Mouse (Mus musculus) liver, embryonic 12.5 days (tissue): ENCODE measurements around the gene Kdelc2. TPM values are rescaled to one million over a fixed set of nuclear protein-coding genes. Genes with fewer than 3 reads are reported as not detected.

Experiments used
- ATAC-seq: fragments of 200-750 bp; cut with Nextera tagmentation; 2 replicates; pipeline ENCODE4 v1.8.0; 2017; ENCODE audit warnings: moderate number of reproducible peaks, mild to moderate bottlenecking, moderate library complexity
- H3K27ac ChIP-seq: fragments of 300-500 bp; sonication (generic); 2 replicates; pipeline ENCODE4 v1.5.1; 2016; ENCODE audit warnings: mild to moderate bottlenecking
- H3K27me3 ChIP-seq: fragments of 300-500 bp; sonication (generic); replicated peaks from 2 replicates; pipeline ENCODE4 v1.6.1; 2016; ENCODE audit warnings: mild to moderate bottlenecking, moderate library complexity
- H3K36me3 ChIP-seq: fragments of 300-500 bp; sonication (generic); 2 replicates; pipeline ENCODE4 v1.6.1; 2016; ENCODE audit warnings: mild to moderate bottlenecking, moderate library complexity
- H3K4me1 ChIP-seq: fragments of 300-500 bp; sonication (generic); 2 replicates; pipeline ENCODE4 v1.6.1; 2016
- H3K4me2 ChIP-seq: fragments of 300-500 bp; sonication (generic); 2 replicates; pipeline ENCODE4 v1.6.1; 2016; ENCODE audit warnings: mild to moderate bottlenecking, moderate library complexity
- H3K4me3 ChIP-seq: fragments of 300-500 bp; sonication (generic); 2 replicates; pipeline ENCODE4 v1.5.1; 2016; ENCODE audit warnings: mild to moderate bottlenecking, moderate library complexity
- H3K9ac ChIP-seq: fragments of 300-500 bp; sonication (generic); 2 replicates; pipeline ENCODE4 v1.6.1; 2016; ENCODE audit warnings: mild to moderate bottlenecking, moderate library complexity
- H3K9me3 ChIP-seq: fragments of 300-500 bp; sonication (generic); replicated peaks from 2 replicates; pipeline ENCODE4 v1.6.1; 2016; ENCODE audit warnings: mild to moderate bottlenecking, moderate library complexity
- WGBS: fragments of 180-500 bp; shearing (Covaris S2); methylation state at CpG from one replicate; pipeline ENCODE4 v1.1.7; 2016; ENCODE audit not compliant: insufficient replicate concordance; 5-methylcytosine and 5-hydroxymethylcytosine counted together
- polyA plus RNA-seq: library from polyadenylated mRNA; unstranded; fragments of >200 nt; fragmentation: Nextera tagmentation; extraction: Ambion mirVana; gene quantifications from 2 replicates; pipeline ENCODE4 v1.2.1, GENCODE M21; 2016

The Kdelc2 gene
- polyA plus RNA-seq, 1 experiment from 2014 or later, result 7.3 TPM

DNA sequence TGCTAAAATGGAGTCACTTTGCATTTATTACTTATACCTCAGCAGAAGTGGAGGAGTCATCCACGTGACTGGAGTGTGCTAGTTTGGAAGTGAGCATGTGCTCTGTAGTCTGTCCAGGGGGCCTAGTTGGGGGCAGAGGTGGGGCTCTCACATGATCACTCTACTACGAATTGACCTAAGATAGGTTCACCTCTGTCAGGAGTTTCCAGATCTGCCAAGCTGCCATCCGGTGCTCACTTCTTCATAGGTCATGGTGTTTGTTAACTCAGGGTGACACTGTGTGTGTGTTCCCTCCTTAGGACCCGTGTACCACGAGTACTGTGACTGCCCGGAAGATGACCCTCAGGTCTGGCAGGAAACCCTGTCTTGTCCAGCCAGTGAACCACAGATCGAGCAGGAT lies 6.3 kb downstream of the Kdelc2 start:
- no peak for ATAC-seq
- no peaks in the 10 kb centered on the region; the same call in 1 of the 2 replicates for H3K27me3 ChIP-seq
- H3K9me3 ChIP-seq, result no peaks in the 10 kb centered on the region
- H3K9ac ChIP-seq, result no peak overlapping the region
- H3K4me2 ChIP-seq, result no peak overlapping the region
- 61% methylated on average over 7 of the region's 7 CpGs for WGBS
- no peak overlapping the region for H3K27ac ChIP-seq
- H3K36me3 ChIP-seq, result 0 out of 2 replicates have a peak, but pooled peaks cover 6% of the 10 kb centered on the region
- no peaks in the 10 kb centered on the region for H3K4me1 ChIP-seq
- H3K4me3 ChIP-seq, result no peak overlapping the region

DNA sequence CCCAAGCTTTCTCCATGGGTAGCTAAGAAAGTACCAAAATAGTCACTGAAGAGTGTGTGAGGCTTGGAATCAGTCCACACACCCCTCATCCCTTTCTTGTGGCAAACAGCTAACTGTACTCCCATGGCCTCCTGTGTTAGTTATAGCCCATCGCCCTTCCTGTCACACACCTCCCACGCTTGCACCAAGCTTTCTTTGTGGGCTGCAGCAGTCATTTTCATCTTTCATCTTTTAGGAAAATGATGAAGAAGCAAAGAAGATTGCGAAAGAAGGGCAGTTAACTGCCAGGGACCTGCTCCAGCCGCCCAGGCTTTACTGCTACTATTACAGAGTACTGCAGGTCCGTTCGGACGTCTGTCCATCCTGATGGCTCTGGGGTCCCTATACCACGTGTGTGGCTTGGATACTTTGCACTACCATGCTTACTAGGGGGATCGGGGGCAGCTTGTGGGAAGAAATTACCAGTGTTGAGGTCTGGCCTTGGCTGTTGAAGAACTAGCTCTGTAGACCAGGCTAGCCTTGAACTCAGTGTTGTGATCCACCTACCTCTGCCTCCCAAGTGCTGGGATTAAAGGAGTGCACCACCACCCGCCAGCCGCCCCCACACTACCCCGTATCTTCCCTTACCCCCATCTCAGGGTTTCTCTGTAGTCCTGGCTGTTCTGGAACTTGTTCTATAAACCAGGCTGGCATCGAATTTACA lies 14.0 kb downstream of the Kdelc2 start:
- peaks cover 14% of the 10 kb centered on the region; the same call in 1 of the 2 replicates for H3K4me1 ChIP-seq
- peak; percentile 35 for ATAC-seq
- peak overlapping the region; percentile 19; the same call in 1 of the 2 replicates for H3K4me2 ChIP-seq
- 0 out of 2 replicates have a peak, but pooled peaks cover 4% of the 10 kb centered on the region for H3K36me3 ChIP-seq
- H3K27me3 ChIP-seq, result no peaks in the 10 kb centered on the region
- no peak overlapping the region for H3K9ac ChIP-seq
- H3K27ac ChIP-seq, result no peak overlapping the region
- 61% methylated on average over 13 of the region's 13 CpGs for WGBS
- no peak overlapping the region for H3K4me3 ChIP-seq
- H3K9me3 ChIP-seq, result no peaks in the 10 kb centered on the region

DNA sequence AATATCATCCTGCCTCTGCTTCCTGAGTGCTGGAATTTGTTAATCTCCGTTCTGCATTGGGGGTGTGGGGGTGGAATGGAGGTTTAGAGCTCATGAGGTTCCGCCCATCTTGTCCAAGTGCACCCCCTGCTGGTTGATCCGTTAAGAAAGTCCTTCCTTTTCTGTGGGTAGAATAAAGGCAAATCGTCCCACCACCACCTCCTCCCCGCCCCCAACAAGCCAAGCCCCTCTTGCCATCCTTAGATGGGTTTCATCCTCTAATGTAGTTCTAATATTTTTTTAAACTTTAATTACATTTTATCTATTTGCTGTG lies 14.5 kb downstream of the Kdelc2 start:
- H3K9me3 ChIP-seq, result no peaks in the 10 kb centered on the region
- H3K4me3 ChIP-seq, result no peak overlapping the region
- peaks cover 14% of the 10 kb centered on the region; the same call in 1 of the 2 replicates for H3K4me1 ChIP-seq
- H3K27me3 ChIP-seq, result no peaks in the 10 kb centered on the region
- H3K4me2 ChIP-seq, result peak overlapping the region; percentile 19; the same call in 1 of the 2 replicates
- H3K36me3 ChIP-seq, result 0 out of 2 replicates have a peak, but pooled peaks cover 4% of the 10 kb centered on the region
- ATAC-seq, result peak; percentile 15; the same call in 1 of the 2 replicates
- H3K27ac ChIP-seq, result no peak overlapping the region
- 4% methylated on average over 5 of the region's 5 CpGs for WGBS
- H3K9ac ChIP-seq, result no peak overlapping the region

DNA sequence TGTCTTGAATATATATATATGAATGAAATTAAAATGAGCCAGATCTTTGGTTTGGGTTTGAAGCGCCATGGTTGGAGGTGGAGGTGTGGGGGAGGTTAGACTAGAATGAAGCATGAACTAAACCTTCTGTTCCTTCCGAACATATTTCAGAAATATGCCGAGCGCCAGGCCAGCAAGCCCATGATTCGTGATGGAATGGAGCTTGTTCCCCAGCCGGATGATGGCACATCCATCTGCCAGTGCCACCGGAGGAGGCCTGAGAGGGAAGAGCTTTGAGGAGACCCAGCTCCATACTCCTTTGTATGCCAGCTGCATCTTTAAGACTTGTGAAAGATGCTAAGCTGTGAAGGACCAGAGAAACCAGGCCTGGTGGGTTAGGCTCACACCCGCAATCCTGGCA lies 15.7 kb downstream of the Kdelc2 start:
- 78% methylated on average over 8 of the region's 8 CpGs for WGBS
- H3K9me3 ChIP-seq, result no peaks in the 10 kb centered on the region
- H3K4me3 ChIP-seq, result no peak overlapping the region
- H3K9ac ChIP-seq, result no peak overlapping the region
- no peak overlapping the region for H3K27ac ChIP-seq
- ATAC-seq, result no peak
- no peaks in the 10 kb centered on the region for H3K27me3 ChIP-seq
- H3K4me1 ChIP-seq, result peaks cover 16% of the 10 kb centered on the region; the same call in 1 of the 2 replicates
- H3K36me3 ChIP-seq, result 0 out of 2 replicates have a peak, but pooled peaks cover 4% of the 10 kb centered on the region
- no peak overlapping the region for H3K4me2 ChIP-seq

DNA sequence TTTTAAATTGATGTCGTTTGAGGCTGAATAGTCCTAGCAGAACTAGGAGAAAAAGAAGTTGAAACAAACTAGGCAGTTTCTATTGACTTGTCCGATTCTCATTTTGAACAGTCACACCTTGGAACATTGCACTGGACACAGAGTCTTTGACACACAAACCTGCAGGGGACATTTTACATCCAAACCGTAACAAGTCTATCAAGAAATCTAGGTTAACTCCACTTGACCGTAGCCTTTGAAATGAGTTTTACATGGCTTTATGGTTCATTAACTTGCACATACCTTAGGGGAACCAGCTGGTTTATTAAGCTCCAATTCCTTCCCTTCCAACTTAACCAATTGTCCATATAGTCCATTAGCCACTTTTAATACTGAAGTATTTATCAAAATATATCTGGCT lies 16.9 kb downstream of the Kdelc2 start:
- 76% methylated on average over 4 of the region's 4 CpGs for WGBS
- no peaks in the 10 kb centered on the region for H3K9me3 ChIP-seq
- no peak for ATAC-seq

DNA sequence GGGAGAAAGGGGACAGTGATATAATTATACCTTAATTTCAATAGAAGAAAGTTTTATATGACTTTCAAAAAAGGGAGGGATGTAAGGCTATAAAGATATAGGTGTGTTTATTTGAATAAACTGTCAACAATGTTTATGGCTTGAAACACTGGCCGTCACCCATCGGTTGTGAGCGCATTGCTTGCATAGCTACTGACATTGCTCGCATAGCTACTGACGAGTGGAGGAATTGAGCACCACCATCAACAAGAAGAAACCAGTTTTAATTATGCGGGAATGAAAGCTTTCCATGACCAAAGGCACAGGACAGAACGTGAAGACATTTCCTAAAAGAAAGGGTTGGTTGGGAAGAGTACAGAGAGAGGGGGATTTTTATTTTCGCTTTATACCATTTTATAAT lies 17.3 kb downstream of the Kdelc2 start:
- no peaks in the 10 kb centered on the region for H3K27me3 ChIP-seq
- H3K4me3 ChIP-seq, result no peak overlapping the region
- no peaks in the 10 kb centered on the region for H3K9me3 ChIP-seq
- no peak for ATAC-seq
- no peak overlapping the region for H3K9ac ChIP-seq
- H3K27ac ChIP-seq, result no peak overlapping the region
- WGBS, result 85% methylated on average over 8 of the region's 8 CpGs
- H3K36me3 ChIP-seq, result 0 out of 2 replicates have a peak, but pooled peaks cover 4% of the 10 kb centered on the region
- no peak overlapping the region for H3K4me2 ChIP-seq
- H3K4me1 ChIP-seq, result peaks cover 29% of the 10 kb centered on the region; the same call in 1 of the 2 replicates

More for the DNA sequence above, 16.9 kb downstream of the Kdelc2 start:
- Histone ChIP-seq H3K4me1 (peaks cover 28% of the 10 kb centered on the region; the same call in 1 of the 2 replicates), H3K36me3 (0 out of 2 replicates have a peak, but pooled peaks cover 4% of the 10 kb centered on the region), H3K27me3 (no peaks in the 10 kb centered on the region), H3K27ac (no peak overlapping the region), H3K4me3 (no peak overlapping the region), H3K4me2 (no peak overlapping the region), H3K9ac (no peak overlapping the region)

DNA sequence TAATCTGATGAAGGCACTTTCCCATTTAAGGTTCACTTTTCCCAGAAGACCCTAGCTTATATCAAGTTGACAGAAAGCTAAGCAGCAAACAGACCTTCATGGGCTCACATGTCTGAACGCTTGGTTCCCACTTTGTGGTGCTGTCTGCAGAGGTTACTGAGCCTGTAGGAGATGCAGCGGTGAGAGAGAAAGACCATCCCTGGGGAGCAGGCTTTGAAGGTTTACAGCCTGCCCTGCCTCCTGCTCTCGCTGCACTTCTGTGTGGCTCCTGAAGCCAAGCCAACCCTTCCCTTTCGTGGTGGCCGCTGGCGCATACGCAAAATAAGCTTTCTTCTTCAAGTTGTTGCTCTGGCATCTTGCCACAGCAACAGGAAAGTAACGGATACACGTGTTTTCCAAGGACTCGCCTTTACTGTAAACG lies 18.5 kb downstream of the Kdelc2 start, which contains the start of gene 4930550C14Rik:
4930550C14Rik (plus strand) TSS at position 35 of the 421 bp plus-strand sequence.
- H3K4me1 ChIP-seq, result peaks cover 29% of the 10 kb centered on the region; the same call in 1 of the 2 replicates
- no peak within 1 kb of the TSS for H3K9ac ChIP-seq
- no peak within 1 kb of the TSS for H3K4me3 ChIP-seq
- H3K36me3 ChIP-seq, result 0 out of 2 replicates have a peak, but pooled peaks cover 4% of the 10 kb centered on the region
- H3K4me2 ChIP-seq, result 0 out of 2 replicates have a peak within 1 kb of the TSS, but pooled peaks have one; percentile 16
- WGBS, result 45% methylated on average over 11 of the region's 11 CpGs
- no peak for ATAC-seq
- H3K27ac ChIP-seq, result no peak within 1 kb of the TSS
- H3K9me3 ChIP-seq, result no peaks in the 10 kb centered on the region
- no peaks in the 10 kb centered on the region for H3K27me3 ChIP-seq

DNA sequence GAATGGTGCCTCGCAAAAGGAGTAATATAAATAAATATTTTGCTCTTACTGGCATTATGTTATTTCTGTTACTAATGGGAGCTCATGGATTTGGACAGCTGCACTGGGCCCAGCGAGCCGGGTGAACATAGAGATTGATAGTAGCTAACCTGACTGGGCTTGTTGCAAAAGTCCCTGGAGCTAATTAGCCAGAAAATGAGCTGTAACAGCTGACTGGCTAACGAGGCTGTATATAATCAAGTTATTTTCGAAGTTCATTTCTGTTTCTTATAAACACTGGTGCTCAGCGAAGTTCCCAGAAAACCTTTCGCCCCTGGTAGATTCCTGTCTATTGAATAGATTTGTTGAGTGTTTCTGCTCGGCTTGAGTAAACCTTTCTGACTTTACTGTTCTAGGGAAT lies 19.2 kb downstream of the Kdelc2 start:
- H3K4me3 ChIP-seq, result no peak overlapping the region
- H3K4me2 ChIP-seq, result no peak overlapping the region
- peaks cover 28% of the 10 kb centered on the region; the same call in 1 of the 2 replicates for H3K4me1 ChIP-seq
- no peak for ATAC-seq
- H3K36me3 ChIP-seq, result 0 out of 2 replicates have a peak, but pooled peaks cover 4% of the 10 kb centered on the region
- H3K27me3 ChIP-seq, result no peaks in the 10 kb centered on the region
- H3K9me3 ChIP-seq, result no peaks in the 10 kb centered on the region
- no peak overlapping the region for H3K9ac ChIP-seq
- H3K27ac ChIP-seq, result no peak overlapping the region
- WGBS, result 81% methylated on average over 8 of the region's 8 CpGs

DNA sequence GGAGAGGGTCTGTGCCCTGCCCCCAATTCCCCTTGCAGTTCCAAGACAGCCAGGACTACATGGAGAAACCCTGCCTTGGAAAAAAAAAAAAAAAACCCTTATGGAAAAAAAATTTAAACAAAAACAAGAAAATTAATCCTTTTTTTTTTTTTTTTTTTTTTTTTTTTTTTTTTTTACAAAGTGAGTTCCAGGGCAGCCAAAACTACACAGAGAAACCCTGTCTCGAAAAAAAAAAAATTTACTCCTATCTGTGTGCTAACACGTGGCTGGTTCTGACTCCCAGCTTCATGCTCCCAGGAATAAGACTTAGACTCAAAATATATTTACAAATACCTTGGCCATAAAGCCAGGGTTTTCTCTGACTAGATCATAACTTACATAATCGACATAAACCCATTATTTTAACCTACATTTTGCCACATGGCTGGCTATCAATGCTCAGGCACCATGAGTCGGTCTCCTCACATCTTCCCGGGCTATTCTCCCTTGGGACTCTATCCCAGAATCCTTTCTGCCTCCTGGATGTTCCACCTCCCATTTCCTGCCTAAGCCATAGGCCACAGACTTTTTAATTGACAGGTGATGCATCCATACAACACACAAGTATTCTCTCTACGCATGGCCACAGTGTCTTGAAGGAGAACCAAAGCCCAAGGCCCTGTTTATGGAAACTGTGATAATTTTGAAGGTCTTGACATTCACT lies 20.4 kb downstream of the Kdelc2 start:
- peaks cover 36% of the 10 kb centered on the region for H3K4me1 ChIP-seq
- 72% methylated on average over 6 of the region's 6 CpGs for WGBS
- no peak for ATAC-seq
- no peak overlapping the region for H3K27ac ChIP-seq
- H3K9me3 ChIP-seq, result no peaks in the 10 kb centered on the region
- H3K4me2 ChIP-seq, result no peak overlapping the region
- no peak overlapping the region for H3K9ac ChIP-seq
- H3K4me3 ChIP-seq, result no peak overlapping the region
- H3K36me3 ChIP-seq, result 0 out of 2 replicates have a peak, but pooled peaks cover 4% of the 10 kb centered on the region
- H3K27me3 ChIP-seq, result no peaks in the 10 kb centered on the region

DNA sequence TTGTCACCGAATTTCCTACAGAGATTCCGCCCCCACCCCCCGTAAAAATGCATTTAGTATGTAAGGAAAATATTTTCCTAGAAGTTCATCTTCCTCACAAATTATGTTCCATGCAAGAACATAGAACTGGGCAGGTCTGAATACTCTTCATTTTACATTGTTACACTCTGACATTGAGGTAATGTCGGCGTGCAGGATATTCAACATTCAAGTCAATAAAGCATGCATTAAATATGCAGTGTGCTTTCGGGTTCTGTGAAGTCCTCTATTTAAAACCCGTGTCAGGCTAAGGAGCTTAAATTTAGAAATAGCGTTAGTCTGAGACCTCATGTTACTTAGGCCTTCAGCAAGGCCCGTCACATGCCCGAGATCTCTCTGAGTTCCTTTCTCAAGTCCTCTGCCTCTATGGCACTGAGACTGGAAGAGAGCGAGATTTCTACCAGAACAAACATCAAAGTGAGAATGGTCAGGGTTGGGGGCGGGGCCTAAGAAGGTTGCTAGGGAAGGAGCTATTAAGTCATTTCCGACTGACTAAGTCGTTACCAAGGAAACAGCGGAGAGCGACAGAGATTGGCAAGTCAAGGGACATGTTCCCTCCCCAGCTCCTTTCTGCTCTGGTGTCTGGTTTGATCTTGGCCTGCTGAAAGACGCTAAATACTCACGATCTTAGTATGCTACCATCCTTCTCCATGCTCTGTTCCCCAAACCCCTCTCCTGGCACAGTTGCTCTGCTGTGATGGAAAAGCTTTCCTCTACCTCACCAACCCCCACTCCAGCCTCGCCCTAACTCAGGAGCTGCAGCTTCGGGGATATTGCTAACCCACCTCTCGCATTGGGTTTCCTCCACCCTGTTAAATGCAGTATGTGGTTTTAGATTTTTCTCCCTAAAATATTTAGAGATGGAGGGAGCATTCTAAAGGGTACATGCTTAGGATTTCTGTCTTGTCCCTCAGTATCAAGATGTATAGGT lies 21.2 kb downstream of the Kdelc2 start:
- Histone ChIP-seq H3K4me3 (peak overlapping the region; percentile 35), H3K36me3 (no peaks in the 10 kb centered on the region), H3K4me2 (peak overlapping the region; percentile 58), H3K27ac (no peak overlapping the region), H3K9me3 (no peaks in the 10 kb centered on the region), H3K4me1 (peaks cover 44% of the 10 kb centered on the region), H3K9ac (no peak overlapping the region), H3K27me3 (no peaks in the 10 kb centered on the region)
- WGBS, result 30% methylated on average over 21 of the region's 21 CpGs
- 0 out of 2 replicates have a peak, but pooled peaks have one; percentile 28 for ATAC-seq

DNA sequence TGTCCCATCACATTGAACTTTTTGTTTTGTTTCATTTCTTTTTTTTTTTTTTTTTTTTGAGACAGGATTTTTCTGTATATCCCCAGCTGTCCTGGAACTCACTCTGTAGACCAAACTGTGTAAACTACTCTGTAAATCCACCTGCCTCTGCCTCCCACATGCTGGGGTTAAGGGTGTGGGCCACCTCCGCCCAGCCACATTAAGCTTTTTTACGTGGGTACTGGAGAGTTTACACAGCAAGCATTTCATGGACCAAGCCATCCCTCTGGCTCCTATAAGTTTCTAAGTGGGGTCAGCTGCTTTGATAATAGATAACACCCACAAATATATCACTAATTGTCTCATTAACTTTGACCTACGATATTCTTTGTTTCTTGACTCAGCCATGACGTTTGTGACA lies 24.7 kb downstream of the Kdelc2 start:
- no peak overlapping the region for H3K4me2 ChIP-seq
- H3K4me1 ChIP-seq, result peaks cover 52% of the 10 kb centered on the region
- no peak overlapping the region for H3K27ac ChIP-seq
- H3K36me3 ChIP-seq, result no peaks in the 10 kb centered on the region
- no peak for ATAC-seq
- no peak overlapping the region for H3K9ac ChIP-seq
- 61% methylated on average over 4 of the region's 4 CpGs for WGBS
- H3K27me3 ChIP-seq, result no peaks in the 10 kb centered on the region
- H3K9me3 ChIP-seq, result no peaks in the 10 kb centered on the region
- H3K4me3 ChIP-seq, result no peak overlapping the region
